Mouse (Mus musculus) midbrain, embryonic 15.5 days (tissue): ENCODE measurements around the gene Gm5431. TPM values are rescaled to one million over a fixed set of nuclear protein-coding genes. Genes with fewer than 3 reads are reported as not detected.
"Not testable (repeated sequence)": the region's sequence is repeated elsewhere in the genome, so short reads cannot be mapped to it uniquely, and the experiment has no call there.

Experiments
- ATAC-seq: fragments of 200-750 bp; cut with Nextera tagmentation; replicated peaks from 2 replicates; pipeline ENCODE4 v1.8.0; 2017; ENCODE audit warnings: moderate TSS enrichment
- H3K27ac ChIP-seq: fragments of 300-500 bp; sonication (generic); 2 replicates; pipeline ENCODE4 v1.5.1; 2015; ENCODE audit warnings: mild to moderate bottlenecking, inconsistent platforms
- H3K27me3 ChIP-seq: fragments of 300-500 bp; sonication (generic); replicated peaks from 2 replicates; pipeline ENCODE4 v1.6.1; 2015; ENCODE audit warnings: inconsistent platforms
- H3K36me3 ChIP-seq: fragments of 300-500 bp; sonication (generic); replicated peaks from 2 replicates; pipeline ENCODE4 v1.6.1; 2015; ENCODE audit warnings: inconsistent platforms
- H3K4me1 ChIP-seq: fragments of 300-500 bp; sonication (generic); 2 replicates; pipeline ENCODE4 v1.6.1; 2015; ENCODE audit warnings: inconsistent platforms
- H3K4me2 ChIP-seq: fragments of 300-500 bp; sonication (generic); 2 replicates; pipeline ENCODE4 v1.6.1; 2015; ENCODE audit warnings: inconsistent platforms, mild to moderate bottlenecking, moderate library complexity
- H3K4me3 ChIP-seq: fragments of 300-500 bp; sonication (generic); 2 replicates; pipeline ENCODE4 v1.5.1; 2015; ENCODE audit warnings: mild to moderate bottlenecking, inconsistent platforms
- H3K9ac ChIP-seq: fragments of 300-500 bp; sonication (generic); 2 replicates; pipeline ENCODE4 v1.6.1; 2015; ENCODE audit warnings: mild to moderate bottlenecking, inconsistent platforms
- H3K9me3 ChIP-seq: fragments of 300-500 bp; sonication (generic); 2 replicates; pipeline ENCODE4 v1.6.1; 2016; ENCODE audit warnings: inconsistent platforms
- WGBS: fragments of 180-500 bp; shearing (Covaris S2); methylation state at CpG from one replicate; pipeline ENCODE4 v1.1.7; 2015; ENCODE audit warnings: mixed read lengths; 5-methylcytosine and 5-hydroxymethylcytosine counted together
- polyA plus RNA-seq: library from polyadenylated mRNA; unstranded; fragments of >200 nt; fragmentation: Nextera tagmentation; extraction: Ambion mirVana; gene quantifications from 2 replicates; pipeline ENCODE4 v1.2.1, GENCODE M21; 2015

Gm5431 gene
- polyA plus RNA-seq, 1 experiment from 2014 or later, result 0.45 TPM

- not testable (repeated sequence) for H3K4me1 ChIP-seq, H3K4me2 ChIP-seq, H3K4me3 ChIP-seq, H3K9ac ChIP-seq, H3K27me3 ChIP-seq, H3K36me3 ChIP-seq, ATAC-seq, H3K27ac ChIP-seq, H3K9me3 ChIP-seq
- WGBS, result 82% methylated on average over 6 of the region's 6 CpGs
These were observed 1.1 kb downstream of the Gm5431 start for GRCm38 (mm10) chr11:48900654-48901566.

GRCm38 (mm10) chr11:48898812-48899431 is 3.1 kb downstream of the Gm5431 start:
- 79% methylated on average over 2 of the region's 2 CpGs for WGBS

GRCm38 (mm10) chr11:48876680-48877079 is 25.3 kb downstream of the Gm5431 start:
- no peaks in the 10 kb centered on the region for H3K36me3 ChIP-seq
- H3K9me3 ChIP-seq, result no peaks in the 10 kb centered on the region
- no peak for ATAC-seq
- H3K4me2 ChIP-seq, result no peak overlapping the region
- no peak overlapping the region for H3K4me3 ChIP-seq
- H3K27me3 ChIP-seq, result peaks cover 10% of the 10 kb centered on the region
- 98% methylated on average over 1 of the region's 1 CpGs for WGBS
- peaks cover 6% of the 10 kb centered on the region for H3K4me1 ChIP-seq
- no peak overlapping the region for H3K9ac ChIP-seq
- no peak overlapping the region for H3K27ac ChIP-seq

More at GRCm38 (mm10) chr11:48898812-48899431, 3.1 kb downstream of the Gm5431 start:
- Histone ChIP-seq H3K36me3 (no peaks in the 10 kb centered on the region), H3K27me3 (no peaks in the 10 kb centered on the region), H3K9ac (no peak overlapping the region), H3K4me1 (no peaks in the 10 kb centered on the region), H3K4me3 (no peak overlapping the region), H3K4me2 (no peak overlapping the region), H3K27ac (no peak overlapping the region), H3K9me3 (no peaks in the 10 kb centered on the region)
- no peak for ATAC-seq

- not testable (repeated sequence) for H3K9me3 ChIP-seq, H3K9ac ChIP-seq, H3K36me3 ChIP-seq, ATAC-seq, H3K27me3 ChIP-seq, H3K27ac ChIP-seq, H3K4me3 ChIP-seq, H3K4me2 ChIP-seq
- H3K4me1 ChIP-seq, result peaks cover 16% of the 10 kb centered on the region
- whole genome bisulfite sequencing, result 77% methylated on average over 1 of the region's 1 CpGs
These were observed 26.6 kb downstream of the Gm5431 start for GRCm38 (mm10) chr11:48875343-48875837.

GRCm38 (mm10) chr11:48874465-48874864 is 27.5 kb downstream of the Gm5431 start:
- no peak overlapping the region for H3K4me3 ChIP-seq
- peaks cover 10% of the 10 kb centered on the region for H3K27me3 ChIP-seq
- no peak overlapping the region for H3K9ac ChIP-seq
- H3K4me1 ChIP-seq, result peaks cover 16% of the 10 kb centered on the region
- no peak overlapping the region for H3K27ac ChIP-seq
- WGBS, result 0% methylated on average over 4 of the region's 4 CpGs
- H3K9me3 ChIP-seq, result no peaks in the 10 kb centered on the region
- ATAC-seq, result peak; percentile 60
- H3K4me2 ChIP-seq, result no peak overlapping the region
- no peaks in the 10 kb centered on the region for H3K36me3 ChIP-seq

- 75% methylated on average over 10 of the region's 10 CpGs for WGBS
- Histone ChIP-seq H3K36me3 (no peaks in the 10 kb centered on the region), H3K27ac (no peak overlapping the region), H3K4me3 (no peak overlapping the region), H3K9ac (no peak overlapping the region), H3K27me3 (peaks cover 10% of the 10 kb centered on the region), H3K4me1 (peaks cover 16% of the 10 kb centered on the region), H3K4me2 (no peak overlapping the region), H3K9me3 (no peaks in the 10 kb centered on the region)
- ATAC-seq, result no peak
These were observed 28.3 kb downstream of the Gm5431 start for GRCm38 (mm10) chr11:48873591-48874290.

- no peaks in the 10 kb centered on the region for H3K9me3 ChIP-seq
- H3K4me3 ChIP-seq, result no peak overlapping the region
- peaks cover 16% of the 10 kb centered on the region for H3K4me1 ChIP-seq
- H3K9ac ChIP-seq, result no peak overlapping the region
- 86% methylated on average over 7 of the region's 7 CpGs for WGBS
- peaks cover 10% of the 10 kb centered on the region for H3K27me3 ChIP-seq
- no peak overlapping the region for H3K27ac ChIP-seq
- no peak overlapping the region for H3K4me2 ChIP-seq
- ATAC-seq, result no peak
- H3K36me3 ChIP-seq, result no peaks in the 10 kb centered on the region
These were observed 29.2 kb downstream of the Gm5431 start for GRCm38 (mm10) chr11:48872695-48873300.

GRCm38 (mm10) chr11:48871817-48872541 is 30.0 kb downstream of the Gm5431 start:
- Histone ChIP-seq H3K4me3 (peak overlapping the region; percentile 39), H3K27ac (no peak overlapping the region), H3K4me1 (peaks cover 16% of the 10 kb centered on the region), H3K36me3 (no peaks in the 10 kb centered on the region), H3K4me2 (peak overlapping the region; percentile 72), H3K9ac (peak overlapping the region; percentile 3), H3K27me3 (peaks cover 10% of the 10 kb centered on the region), H3K9me3 (no peaks in the 10 kb centered on the region)
- ATAC-seq, result peak; percentile 55
- WGBS, result 11% methylated on average over 17 of the region's 17 CpGs

GRCm38 (mm10) chr11:48871201-48871772 is 30.7 kb downstream of the Gm5431 start, which contains the start of gene Irgm1:
Gene Irgm1 (minus strand): TSS chr11:48871683.
- H3K9me3 ChIP-seq, result no peaks in the 10 kb centered on the region
- H3K4me2 ChIP-seq, result peak within 1 kb of the TSS; percentile 72
- no peak within 1 kb of the TSS for H3K27ac ChIP-seq
- H3K4me1 ChIP-seq, result peaks cover 16% of the 10 kb centered on the region
- H3K9ac ChIP-seq, result peak within 1 kb of the TSS; percentile 3
- under 1% methylated on average over 19 of the region's 19 CpGs for WGBS
- peak within 1 kb of the TSS; percentile 39 for H3K4me3 ChIP-seq
- peak; percentile 44 for ATAC-seq
- peaks cover 10% of the 10 kb centered on the region for H3K27me3 ChIP-seq
- no peaks in the 10 kb centered on the region for H3K36me3 ChIP-seq

GRCm38 (mm10) chr11:48870781-48871180 is 31.2 kb downstream of the Gm5431 start:
- ATAC-seq, result no peak
- Histone ChIP-seq H3K27me3 (peaks cover 10% of the 10 kb centered on the region), H3K9ac (peak overlapping the region; percentile 3), H3K9me3 (no peaks in the 10 kb centered on the region), H3K36me3 (no peaks in the 10 kb centered on the region), H3K27ac (no peak overlapping the region), H3K4me1 (peaks cover 16% of the 10 kb centered on the region), H3K4me2 (peak overlapping the region; percentile 72), H3K4me3 (peak overlapping the region; percentile 39)
- 35% methylated on average over 7 of the region's 7 CpGs for WGBS
